Mouse (Mus musculus): ENCODE results near the gene Orai2. TPM values are rescaled to one million over a fixed set of nuclear protein-coding genes. Genes with fewer than 3 reads are reported as not detected.
"Not testable (repeated sequence)": the region's sequence is repeated elsewhere in the genome, so short reads cannot be mapped to it uniquely, and the experiment has no call there.

Orai2 gene
- total RNA-seq (2021): 1 to 10 TPM; 2.7 to 3.8 TPM

- intact Hi-C loops (cut with DNase I): no loop called here
- DNase-seq: peak; percentile 82
These were observed at the start of gene Orai2 for GRCm38 (mm10) chr5:136170512-136171362. TSS of gene Orai2 (minus strand) at chr5:136170713.

GRCm38 (mm10) chr5:136218585-136218984 lies 48.1 kb upstream of the Orai2 start:
- intact Hi-C loops (cut with DNase I): no loop called here
- DNase-seq: no peak

- intact Hi-C loops (cut with DNase I): no loop called here
- DNase-seq: no peak
These were observed 47.4 kb upstream of the Orai2 start for GRCm38 (mm10) chr5:136217932-136218381.

GRCm38 (mm10) chr5:136217004-136217665 lies 46.6 kb upstream of the Orai2 start:
- no peak for DNase-seq
- intact Hi-C loops (cut with DNase I): no loop called here

- DNase-seq: peak in 1 of 2 experiments; percentile 10
- intact Hi-C loops (cut with DNase I): no loop called here
These were observed 45.4 kb upstream of the Orai2 start for GRCm38 (mm10) chr5:136215958-136216357.

GRCm38 (mm10) chr5:136215211-136215610 lies 44.7 kb upstream of the Orai2 start:
- no peak for DNase-seq
- intact Hi-C loops (cut with DNase I): no loop called here

GRCm38 (mm10) chr5:136213716-136214115 lies 43.2 kb upstream of the Orai2 start:
- intact Hi-C loops (cut with DNase I): no loop called here
- DNase-seq: no peak

GRCm38 (mm10) chr5:136212716-136213115 lies 42.2 kb upstream of the Orai2 start:
- intact Hi-C loops (cut with DNase I): no loop called here
- no peak for DNase-seq

GRCm38 (mm10) chr5:136211341-136212102 lies 41.0 kb upstream of the Orai2 start:
- DNase-seq; intact Hi-C loops (cut with DNase I): not testable (repeated sequence)

- no peak for DNase-seq
- intact Hi-C loops (cut with DNase I): no loop called here
These were observed 40.0 kb upstream of the Orai2 start for GRCm38 (mm10) chr5:136210549-136210948.

GRCm38 (mm10) chr5:136201832-136202231 lies 31.3 kb upstream of the Orai2 start:
- peak; percentile 77 to 85 for DNase-seq
- intact Hi-C loops (cut with DNase I): loop anchor here (1.0 to 5.0 kb wide), 3 partner anchors 51 to 505 kb away; no protein-coding TSS in a partner anchor

- intact Hi-C loops (cut with DNase I): no loop called here
- DNase-seq: peak; percentile 9 to 32
These were observed 29.0 kb upstream of the Orai2 start for GRCm38 (mm10) chr5:136199526-136199925.

GRCm38 (mm10) chr5:136198474-136199391 lies 28.2 kb upstream of the Orai2 start, which contains the start of gene Prkrip1:
TSS of gene Prkrip1 (minus strand) at chr5:136198963.
- intact Hi-C loops (cut with DNase I): no loop called here
- peak; percentile 94 to 95 for DNase-seq

- intact Hi-C loops (cut with DNase I): no loop called here
- no peak for DNase-seq
These were observed 21.4 kb upstream of the Orai2 start for GRCm38 (mm10) chr5:136191870-136192269.

GRCm38 (mm10) chr5:136186723-136187122 lies 16.2 kb upstream of the Orai2 start:
- intact Hi-C loops (cut with DNase I): loop anchor here (1.0 to 5.0 kb wide), 4 partner anchors 50 to 139 kb away; partner anchors contain the start of genes Alkbh4, Lrwd1 and Polr2j
- DNase-seq: peak; percentile 58 to 79

GRCm38 (mm10) chr5:136183766-136184165 lies 13.3 kb upstream of the Orai2 start:
- DNase-seq: no peak
- intact Hi-C loops (cut with DNase I): no loop called here

- intact Hi-C loops (cut with DNase I): no loop called here
- DNase-seq: no peak
These were observed 12.3 kb upstream of the Orai2 start for GRCm38 (mm10) chr5:136182830-136183229.

- no peak for DNase-seq
- intact Hi-C loops (cut with DNase I): no loop called here
These were observed 11.5 kb upstream of the Orai2 start for GRCm38 (mm10) chr5:136182049-136182448.

GRCm38 (mm10) chr5:136181197-136181596 lies 10.7 kb upstream of the Orai2 start:
- intact Hi-C loops (cut with DNase I): no loop called here
- DNase-seq: no peak

- DNase-seq: no peak
- intact Hi-C loops (cut with DNase I): no loop called here
These were observed 9.1 kb upstream of the Orai2 start for GRCm38 (mm10) chr5:136179594-136179993.
